Mouse (Mus musculus) midbrain, embryonic 14.5 days (tissue): ENCODE measurements around the gene Slc27a2. TPM values are rescaled to one million over a fixed set of nuclear protein-coding genes. Genes with fewer than 3 reads are reported as not detected.
"Not testable (repeated sequence)": the region's sequence is repeated elsewhere in the genome, so short reads cannot be mapped to it uniquely, and the experiment has no call there.

Experiments used
- ATAC-seq: fragments of 200-750 bp; cut with Nextera tagmentation; 2 replicates; pipeline ENCODE4 v1.8.0; 2017; ENCODE audit warnings: moderate number of reproducible peaks, moderate library complexity; ENCODE audit not compliant: low FRiP score, low TSS enrichment
- DNase-seq: peaks from one replicate; pipeline ENCODE4 v3.0.0-alpha.2; 2015
- H3K27ac ChIP-seq: fragments of 300-500 bp; sonication (generic); replicated peaks from 2 replicates; pipeline ENCODE4 v1.5.1; 2014; ENCODE audit warnings: mild to moderate bottlenecking, low read depth, low read length, moderate library complexity
- H3K27me3 ChIP-seq: fragments of 300-500 bp; sonication (generic); 2 replicates; pipeline ENCODE4 v1.6.1; 2014; ENCODE audit warnings: low read length, control low read depth, mixed read lengths; ENCODE audit not compliant: control insufficient read depth, insufficient read depth
- H3K36me3 ChIP-seq: fragments of 300-500 bp; sonication (generic); 2 replicates; pipeline ENCODE4 v1.6.1; 2014; ENCODE audit warnings: low read length, control low read depth; ENCODE audit not compliant: control insufficient read depth, insufficient read depth
- H3K4me1 ChIP-seq: fragments of 300-500 bp; sonication (generic); 2 replicates; pipeline ENCODE4 v1.6.1; 2014; ENCODE audit warnings: mild to moderate bottlenecking, antibody characterized with exemption, low read length, control low read depth; ENCODE audit not compliant: control insufficient read depth, insufficient read depth
- H3K4me2 ChIP-seq: fragments of 300-500 bp; sonication (generic); 2 replicates; pipeline ENCODE4 v1.6.1; 2014; ENCODE audit warnings: mild to moderate bottlenecking, low read length, moderate library complexity
- H3K4me3 ChIP-seq: fragments of 300-500 bp; sonication (generic); replicated peaks from 2 replicates; pipeline ENCODE4 v1.5.1; 2014; ENCODE audit warnings: low read depth, low read length
- H3K9ac ChIP-seq: fragments of 300-500 bp; sonication (generic); replicated peaks from 2 replicates; pipeline ENCODE4 v1.6.1; 2014; ENCODE audit warnings: mild to moderate bottlenecking, low read length, moderate library complexity
- H3K9me3 ChIP-seq: fragments of 300-500 bp; sonication (generic); 2 replicates; pipeline ENCODE4 v1.6.1; 2016; ENCODE audit warnings: low read length, control low read depth, mixed read lengths; ENCODE audit not compliant: control insufficient read depth
- WGBS: fragments of 180-500 bp; shearing (Covaris S2); extraction: QIAGEN DNeasy Blood & Tissue Kit; methylation state at CpG from one replicate; pipeline ENCODE4 v1.1.7; 2014; 5-methylcytosine and 5-hydroxymethylcytosine counted together
- polyA plus RNA-seq: library from polyadenylated mRNA; unstranded; fragments of >200 nt; fragmentation: Nextera tagmentation; extraction: Ambion mirVana; gene quantifications from 2 replicates; pipeline ENCODE4 v1.2.1, GENCODE M21; 2014

The Slc27a2 gene
- polyA plus RNA-seq, 1 experiment from 2014 or later: 10.5 TPM

- no peak overlapping the region for H3K27ac ChIP-seq
- 86% methylated on average over 15 of the region's 15 CpGs for WGBS
- ATAC-seq: no peak
Measured at GRCm38 (mm10) chr2:126606061-126606687, 54.0 kb downstream of the Slc27a2 start.

DNA sequence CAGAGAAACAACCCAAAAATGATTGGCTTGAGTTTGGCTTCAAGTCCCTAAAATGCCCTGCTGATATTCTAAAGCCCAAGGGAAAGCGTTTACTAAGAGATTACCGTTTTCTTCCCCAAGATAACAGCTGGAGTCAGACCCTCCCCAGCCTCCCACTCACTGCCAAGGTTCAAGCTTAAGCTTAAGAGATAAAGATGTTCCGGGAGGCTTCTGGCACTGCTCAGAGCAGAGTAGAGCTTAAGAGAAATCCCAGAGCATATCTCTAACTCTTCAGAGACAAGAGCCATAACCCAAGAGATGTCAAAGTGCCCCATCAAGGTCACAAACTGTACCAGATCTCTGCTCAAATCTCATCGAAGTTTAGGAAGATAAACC is 54.5 kb downstream of the Slc27a2 start:
- no peak for ATAC-seq
- no peaks in the 10 kb centered on the region for H3K36me3 ChIP-seq
- no peaks in the 10 kb centered on the region for H3K9me3 ChIP-seq
- H3K27ac ChIP-seq: no peak overlapping the region
- H3K4me1 ChIP-seq: no peaks in the 10 kb centered on the region
- H3K4me2 ChIP-seq: no peak overlapping the region
- no peak overlapping the region for H3K9ac ChIP-seq
- no peak overlapping the region for H3K4me3 ChIP-seq
- no peaks in the 10 kb centered on the region for H3K27me3 ChIP-seq
- DNase-seq: no peak
- WGBS: 72% methylated on average over 4 of the region's 4 CpGs

More at GRCm38 (mm10) chr2:126606061-126606687, 54.0 kb downstream of the Slc27a2 start:
- H3K9me3 ChIP-seq: no peaks in the 10 kb centered on the region
- no peaks in the 10 kb centered on the region for H3K4me1 ChIP-seq
- no peaks in the 10 kb centered on the region for H3K36me3 ChIP-seq
- H3K9ac ChIP-seq: no peak overlapping the region
- no peaks in the 10 kb centered on the region for H3K27me3 ChIP-seq
- no peak overlapping the region for H3K4me2 ChIP-seq
- no peak overlapping the region for H3K4me3 ChIP-seq
- DNase-seq: no peak

DNA sequence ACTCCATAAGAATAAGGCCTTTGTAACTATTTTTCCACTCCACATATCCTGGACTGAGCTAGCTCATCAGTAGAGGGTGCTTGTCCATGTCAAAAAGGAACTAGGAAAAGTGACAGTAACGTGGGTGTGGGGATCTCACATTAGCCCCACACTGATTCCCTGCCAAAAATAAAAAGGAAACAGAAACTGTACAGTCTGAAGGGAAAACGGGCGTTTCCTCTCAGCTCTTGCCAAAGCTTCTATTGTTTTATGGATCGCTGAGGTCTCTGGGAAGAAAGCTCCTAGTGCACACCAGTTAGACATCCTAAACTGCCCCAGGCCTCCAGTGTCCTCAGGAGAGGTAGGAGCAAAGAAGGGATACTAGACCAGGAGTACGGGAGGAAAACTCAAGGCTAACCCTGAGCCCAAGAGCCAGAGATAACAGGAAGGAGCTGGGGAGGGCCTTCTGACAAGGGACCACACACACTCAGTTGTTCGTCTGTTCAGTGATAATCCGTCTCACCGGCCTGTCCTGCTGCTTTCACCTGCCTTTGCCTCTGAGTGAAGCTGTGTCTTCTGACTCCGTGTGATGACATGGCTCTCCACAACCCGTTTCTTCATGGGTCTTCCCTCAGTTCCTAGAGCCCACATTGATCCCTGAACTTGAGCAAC is 55.5 kb downstream of the Slc27a2 start:
- DNase-seq (no peak), ATAC-seq (no peak)
- no peak overlapping the region for H3K9ac ChIP-seq
- H3K4me3 ChIP-seq: no peak overlapping the region
- no peak overlapping the region for H3K4me2 ChIP-seq
- no peaks in the 10 kb centered on the region for H3K36me3 ChIP-seq
- H3K27me3 ChIP-seq: no peaks in the 10 kb centered on the region
- no peaks in the 10 kb centered on the region for H3K4me1 ChIP-seq
- no peaks in the 10 kb centered on the region for H3K9me3 ChIP-seq
- H3K27ac ChIP-seq: no peak overlapping the region
- 74% methylated on average over 10 of the region's 10 CpGs for WGBS

- H3K4me2 ChIP-seq, H3K4me1 ChIP-seq, H3K27me3 ChIP-seq, ATAC-seq, H3K27ac ChIP-seq, H3K9ac ChIP-seq, DNase-seq, H3K4me3 ChIP-seq, H3K9me3 ChIP-seq, H3K36me3 ChIP-seq: not testable (repeated sequence)
- 79% methylated on average over 12 of the region's 12 CpGs for whole genome bisulfite sequencing
Measured at GRCm38 (mm10) chr2:126609600-126609999, 57.4 kb downstream of the Slc27a2 start.

GRCm38 (mm10) chr2:126615355-126615754 is 63.1 kb downstream of the Slc27a2 start:
- no peak overlapping the region for H3K27ac ChIP-seq
- no peak overlapping the region for H3K4me2 ChIP-seq
- no peaks in the 10 kb centered on the region for H3K9me3 ChIP-seq
- WGBS: 82% methylated on average over 3 of the region's 3 CpGs
- no peaks in the 10 kb centered on the region for H3K36me3 ChIP-seq
- H3K9ac ChIP-seq: no peak overlapping the region
- ATAC-seq (no peak), DNase-seq (no peak)
- H3K27me3 ChIP-seq: no peaks in the 10 kb centered on the region
- no peak overlapping the region for H3K4me3 ChIP-seq
- no peaks in the 10 kb centered on the region for H3K4me1 ChIP-seq

DNA sequence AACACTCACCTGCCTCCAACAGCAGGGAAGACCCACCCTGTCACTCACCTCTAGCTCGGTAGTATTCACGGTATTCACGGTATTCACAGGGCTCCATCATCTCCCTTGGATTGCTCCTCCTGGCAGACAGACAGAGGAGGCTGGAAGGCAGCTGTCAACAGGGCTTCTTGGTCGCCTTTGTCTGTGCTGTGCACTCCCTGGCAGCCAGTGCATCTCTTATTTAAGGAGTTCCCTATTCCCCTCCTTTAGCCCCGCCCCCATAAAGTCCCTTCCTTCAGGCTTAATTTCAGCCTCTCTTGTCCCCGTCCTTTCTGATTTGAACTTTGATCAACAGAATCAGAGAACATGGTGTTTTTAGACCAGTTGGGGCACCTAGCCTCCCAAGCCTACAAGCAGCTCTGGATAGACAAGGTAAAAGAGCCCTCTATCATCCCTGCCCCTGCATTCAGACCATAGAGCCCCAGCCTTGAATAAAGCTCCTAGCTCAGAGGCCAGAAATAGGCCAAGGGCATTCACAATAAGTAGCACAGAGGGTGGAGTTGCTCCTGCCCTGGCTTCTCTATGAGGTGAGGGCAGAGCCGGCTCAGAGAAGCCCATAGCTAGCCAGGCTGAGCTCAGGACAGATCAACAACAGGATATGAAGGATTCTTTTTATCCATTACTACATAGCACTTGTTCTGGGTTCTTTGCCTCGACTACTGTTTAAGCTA is 66.4 kb downstream of the Slc27a2 start:
- Histone ChIP-seq H3K9ac (no peak overlapping the region), H3K4me3 (no peak overlapping the region)

GRCm38 (mm10) chr2:126619249-126619704 is 67.1 kb downstream of the Slc27a2 start, which contains the start of gene Hdc:
Gene Hdc, minus strand, starts transcription at chr2:126619299.
- Histone ChIP-seq H3K36me3 (no peaks in the 10 kb centered on the region), H3K27ac (no peak within 1 kb of the TSS), H3K27me3 (no peaks in the 10 kb centered on the region), H3K4me2 (no peak within 1 kb of the TSS), H3K4me1 (no peaks in the 10 kb centered on the region), H3K4me3 (no peak within 1 kb of the TSS), H3K9ac (no peak within 1 kb of the TSS), H3K9me3 (no peaks in the 10 kb centered on the region)
- no peak for ATAC-seq
- no peak for DNase-seq
- WGBS: 73% methylated on average over 14 of the region's 14 CpGs

More for the DNA sequence above, 66.4 kb downstream of the Slc27a2 start:
- Histone ChIP-seq H3K27ac (no peak overlapping the region), H3K4me1 (no peaks in the 10 kb centered on the region), H3K9me3 (no peaks in the 10 kb centered on the region), H3K36me3 (no peaks in the 10 kb centered on the region), H3K27me3 (no peaks in the 10 kb centered on the region), H3K4me2 (no peak overlapping the region)
- ATAC-seq (no peak), DNase-seq (peak; percentile 13)
- 15% methylated on average over 8 of the region's 8 CpGs for WGBS

GRCm38 (mm10) chr2:126622455-126622854 is 70.2 kb downstream of the Slc27a2 start:
- H3K9ac ChIP-seq: no peak overlapping the region
- no peaks in the 10 kb centered on the region for H3K9me3 ChIP-seq
- H3K4me1 ChIP-seq: no peaks in the 10 kb centered on the region
- H3K36me3 ChIP-seq: no peaks in the 10 kb centered on the region
- H3K4me3 ChIP-seq: no peak overlapping the region
- no peaks in the 10 kb centered on the region for H3K27me3 ChIP-seq
- no peak overlapping the region for H3K27ac ChIP-seq
- DNase-seq: no peak
- WGBS: 86% methylated on average over 2 of the region's 2 CpGs
- H3K4me2 ChIP-seq: no peak overlapping the region
- ATAC-seq: no peak
